Mouse (Mus musculus) cerebellum, adult 11 months (tissue): ENCODE results near the gene Snx12.
"Not testable (repeated sequence)": the region's sequence is repeated elsewhere in the genome, so short reads cannot be mapped to it uniquely, and the experiment has no call there.

Experiments
- DNase-seq: peaks from one replicate; pipeline ENCODE4 v3.0.0; 2022

Gene Snx12

DNA sequence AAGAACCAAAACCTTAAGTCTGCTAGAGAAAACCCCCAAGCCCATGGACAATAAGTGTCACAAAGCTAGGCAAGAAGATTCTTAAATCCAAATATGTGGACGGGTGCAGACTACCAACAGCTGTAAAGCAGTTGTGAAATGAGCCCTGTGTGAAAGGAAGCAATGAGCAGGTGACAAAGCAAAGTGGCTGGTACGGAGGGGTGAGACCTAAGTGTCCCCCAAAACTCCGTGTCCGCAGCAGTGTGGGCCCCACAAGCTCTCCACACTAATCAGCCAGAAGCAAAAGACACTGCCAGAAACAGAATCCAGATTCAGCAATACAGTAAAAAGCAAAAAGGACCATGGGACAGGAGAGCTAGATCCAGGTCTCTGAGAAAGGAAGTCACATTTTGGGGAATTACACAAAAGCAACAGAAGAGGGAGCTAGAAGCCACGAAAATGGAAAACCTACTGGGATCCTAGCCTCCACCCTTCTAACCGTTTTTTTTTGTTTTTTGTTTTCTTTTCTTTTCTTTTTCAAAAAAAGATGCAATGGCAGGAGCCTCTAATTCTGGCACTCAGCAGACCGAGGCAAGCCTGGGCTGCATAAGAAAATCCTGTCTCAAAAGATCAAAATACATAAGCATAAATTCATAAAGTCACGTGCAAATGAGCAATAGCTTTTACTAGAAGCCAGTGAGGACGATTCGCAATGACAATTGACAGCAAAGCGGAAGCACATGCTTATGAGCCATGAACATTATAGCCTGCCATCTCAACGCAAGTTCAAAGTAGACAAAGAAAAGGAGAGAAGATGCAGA, 90.2 kb downstream of the Snx12 start:
- DNase-seq = peak; percentile 19

DNA sequence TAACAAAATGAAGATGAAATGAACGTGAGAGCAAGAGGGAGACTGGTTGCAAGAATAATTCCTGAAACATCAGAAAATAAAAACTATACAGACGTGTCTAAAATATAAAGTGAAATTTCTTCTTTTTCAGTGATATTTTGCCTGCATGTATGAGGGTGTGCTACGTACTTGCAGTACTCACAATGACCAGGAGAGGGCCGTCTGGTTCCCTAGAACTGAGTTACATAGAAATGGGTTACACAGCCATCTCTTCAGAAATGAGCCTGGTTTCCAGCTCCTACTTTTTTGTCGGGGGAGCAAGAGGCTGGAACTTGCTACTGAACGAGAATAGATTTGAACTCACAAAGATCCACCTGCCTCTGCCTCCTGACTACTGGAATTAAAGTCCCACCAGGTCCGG, 91.4 kb downstream of the Snx12 start:
- DNase-seq = peak; percentile 60

DNA sequence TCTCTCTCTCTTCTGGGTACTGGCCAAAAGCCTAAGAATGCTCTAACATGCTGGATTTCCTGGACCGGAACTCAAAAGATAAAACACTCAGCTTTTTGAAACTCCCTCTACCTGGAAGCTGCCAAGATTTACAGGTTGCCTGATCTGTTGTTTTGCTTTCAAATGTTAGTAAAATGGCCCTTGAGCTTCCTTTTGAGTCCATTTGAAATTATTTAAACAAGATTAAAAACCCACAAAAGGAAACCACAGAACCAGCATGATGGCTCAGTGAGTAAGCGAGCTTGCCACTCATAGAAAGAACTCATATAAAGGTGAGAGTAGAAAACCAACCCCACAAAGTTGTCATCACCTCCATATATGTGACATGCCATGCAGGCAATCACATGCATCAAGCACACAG, 93.8 kb downstream of the Snx12 start:
- no peak for DNase-seq

DNA sequence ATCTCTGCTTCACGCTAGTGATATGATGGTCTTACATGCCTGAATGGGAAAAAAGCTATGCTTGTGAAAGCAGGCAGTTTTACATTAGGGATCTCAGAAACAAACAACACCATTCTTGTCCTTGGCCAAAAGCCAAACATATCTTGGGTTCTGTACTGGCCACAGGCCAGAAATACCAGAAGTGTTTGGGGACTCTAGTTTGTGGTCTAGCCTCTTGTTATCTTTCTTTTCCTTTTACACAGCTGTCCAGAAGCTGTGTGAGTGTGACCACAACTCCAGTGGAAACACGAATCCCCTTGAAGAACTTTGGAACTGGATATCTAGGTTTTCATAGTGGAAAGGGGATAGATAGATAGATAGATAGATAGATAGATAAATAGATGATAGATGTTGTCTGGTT, 95.4 kb downstream of the Snx12 start:
- DNase-seq = no peak

DNA sequence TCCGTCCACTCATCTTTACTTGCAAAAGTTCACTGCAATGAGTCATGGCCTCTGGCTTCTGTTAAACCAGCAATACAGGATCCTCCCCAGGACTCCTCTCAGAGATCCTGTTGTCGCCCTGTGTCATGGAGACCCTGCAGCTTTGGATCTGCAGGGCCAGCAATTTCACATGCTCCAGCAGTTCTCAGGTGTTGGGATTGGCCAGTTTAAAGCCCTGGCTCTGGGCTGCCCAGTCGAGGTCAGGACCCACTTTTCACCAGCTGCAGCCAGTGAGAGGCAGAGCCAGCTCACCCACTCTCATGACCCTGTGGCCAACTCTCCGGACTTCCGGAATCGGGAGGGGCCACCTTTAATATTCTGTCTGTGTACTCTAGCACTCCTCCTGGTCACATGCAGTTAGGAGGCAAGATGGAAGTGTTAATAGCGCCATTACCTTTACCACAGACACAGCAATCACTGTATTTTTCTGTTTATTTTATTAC, 95.8 kb downstream of the Snx12 start:
- no peak for DNase-seq

DNA sequence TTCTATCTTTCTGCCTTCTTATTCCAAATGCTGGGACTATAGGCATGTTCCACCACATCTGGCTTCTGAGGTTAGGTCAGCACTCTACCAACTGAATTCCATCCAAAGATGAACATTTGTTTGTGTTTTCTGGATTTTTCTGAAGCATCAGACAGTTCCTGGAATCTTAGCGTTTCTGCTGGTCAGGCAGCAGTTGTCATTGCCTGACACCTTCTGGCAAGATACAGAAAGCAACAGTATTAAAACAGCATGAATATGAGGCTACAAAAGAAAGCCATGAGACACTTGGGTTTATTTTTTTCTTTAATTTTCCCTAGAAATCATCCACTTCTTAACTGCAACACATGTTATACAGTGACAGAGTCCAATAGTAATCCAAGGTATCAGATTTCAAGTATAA, 101.8 kb downstream of the Snx12 start:
- no peak for DNase-seq

DNA sequence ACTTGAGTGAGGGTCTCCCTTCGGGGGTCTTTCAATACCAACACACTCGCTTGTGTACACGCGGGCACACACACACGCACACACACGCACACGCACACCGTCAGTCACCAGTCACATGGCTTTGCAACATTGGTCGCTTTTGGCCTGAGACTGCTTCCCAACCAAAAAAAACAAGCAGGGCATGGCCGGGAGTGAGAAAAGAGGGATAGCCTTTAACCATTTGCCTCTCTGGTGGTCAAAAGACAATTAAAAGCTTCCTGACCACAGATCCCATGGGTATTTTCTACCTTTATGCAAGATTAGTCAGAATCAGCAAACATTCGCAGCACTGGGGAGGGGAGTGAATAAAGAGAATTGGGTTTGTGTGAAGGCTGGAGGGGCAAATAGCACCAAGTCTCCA, 136.4 kb downstream of the Snx12 start, which contains the start of gene Slc7a3:
Gene Slc7a3, minus strand, starts transcription at position 101 of the 400 bp plus-strand sequence.
- no peak for DNase-seq

DNA sequence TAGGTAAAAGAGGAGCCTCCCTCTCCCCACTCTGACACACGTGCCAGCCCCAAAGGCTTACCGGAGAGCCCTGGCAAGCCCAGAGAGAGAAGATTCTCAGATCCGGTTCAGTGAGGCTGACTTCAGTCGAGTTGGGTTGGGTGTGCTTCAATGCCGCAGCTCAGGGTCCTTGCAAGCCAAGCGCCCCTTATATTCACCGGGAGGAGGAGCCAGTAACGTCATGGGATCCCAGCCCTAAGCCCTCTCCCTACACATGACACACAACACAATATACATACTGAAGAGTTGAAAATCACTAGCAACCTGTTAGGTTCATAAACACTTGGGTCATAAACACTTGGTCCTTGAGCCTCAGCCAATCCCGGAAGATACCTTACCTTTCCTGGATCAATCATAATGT, 137.2 kb downstream of the Snx12 start:
- DNase-seq = not testable (repeated sequence)

DNA sequence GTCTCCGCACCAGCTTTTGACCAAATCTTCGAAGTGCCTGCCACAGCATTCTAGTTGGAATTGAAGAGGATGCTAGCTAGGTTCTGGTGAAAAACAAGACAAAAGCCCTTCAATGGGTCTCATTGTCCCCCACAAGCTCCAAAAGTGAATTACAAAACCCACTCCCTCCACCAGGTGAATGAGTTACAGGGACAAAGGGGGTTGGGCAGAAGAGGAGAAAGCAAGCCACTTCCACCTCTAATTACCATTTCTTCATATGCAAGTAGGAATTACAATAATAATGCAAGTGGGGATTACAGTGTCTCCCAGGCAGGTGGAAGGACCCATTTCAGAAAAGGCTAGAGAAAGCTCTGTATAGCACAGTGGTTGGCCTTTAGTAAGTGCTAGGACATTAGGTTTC, 138.2 kb downstream of the Snx12 start:
- DNase-seq = no peak

DNA sequence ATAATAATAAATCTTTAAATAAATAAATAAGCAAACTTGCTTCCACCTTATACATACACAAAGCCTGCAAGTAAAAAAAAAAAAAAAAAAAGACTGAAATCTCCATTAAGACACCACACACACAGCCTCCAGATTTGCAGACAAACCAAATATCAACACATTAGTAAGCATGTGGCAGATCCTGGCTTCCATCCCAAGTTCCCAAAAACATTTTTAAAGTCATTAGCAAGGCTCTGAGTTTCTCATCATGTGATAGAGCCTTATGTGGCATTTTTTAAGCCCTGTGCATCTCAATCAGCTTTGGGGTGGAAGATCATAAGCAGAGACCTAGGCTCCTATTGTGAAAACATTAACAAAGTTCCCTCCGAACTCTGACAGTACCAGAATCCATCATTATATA, 157.1 kb downstream of the Snx12 start:
- DNase-seq = no peak

DNA sequence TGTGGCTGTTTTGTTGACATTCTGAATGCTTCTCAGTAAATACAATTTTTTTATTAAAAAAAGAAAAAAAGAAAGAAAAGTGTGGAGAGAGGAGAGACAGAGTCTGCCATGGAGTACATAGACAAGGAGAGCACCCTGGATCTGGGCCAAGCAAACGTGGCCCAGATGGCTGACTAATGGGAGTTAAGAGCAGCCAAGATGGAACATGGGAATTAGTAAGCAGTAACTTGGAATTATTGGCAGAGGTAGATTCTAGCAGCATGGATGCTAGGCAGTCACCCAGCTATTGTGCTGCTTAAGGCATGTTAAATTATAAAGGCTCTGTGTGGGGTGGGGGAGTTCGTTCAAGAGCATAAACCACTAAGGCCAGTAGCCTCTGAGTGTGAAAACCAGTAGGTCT, 158.9 kb downstream of the Snx12 start:
- DNase-seq = no peak

DNA sequence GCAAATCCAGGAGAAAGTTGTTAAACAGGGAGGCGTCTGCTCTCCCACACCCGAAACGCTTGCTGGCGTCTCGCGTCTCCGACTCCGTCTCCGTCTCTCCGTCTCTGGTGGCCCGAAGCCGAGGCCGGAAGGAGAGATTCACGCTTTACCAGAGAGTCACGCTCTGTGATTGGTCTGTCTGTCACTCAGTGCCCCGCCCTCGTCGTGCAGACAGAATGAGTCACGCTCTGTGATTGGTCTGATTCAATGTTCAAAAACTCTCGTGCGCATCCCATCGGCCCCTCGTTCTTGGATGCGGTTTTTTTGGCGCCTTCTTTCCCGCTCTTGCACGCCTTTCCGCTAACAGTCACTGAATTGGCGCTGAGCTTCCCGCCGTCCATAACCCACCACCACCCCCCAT, 162.8 kb downstream of the Snx12 start, which contains the start of gene Tex11:
Gene Tex11, minus strand, starts transcription at position 127 of the 400 bp plus-strand sequence.
- DNase-seq = no peak
